Mouse (Mus musculus) central nervous system, embryonic 18 days (tissue): ENCODE measurements around the gene Gm5127. TPM values are rescaled to one million over a fixed set of nuclear protein-coding genes. Genes with fewer than 3 reads are reported as not detected.

Source experiments
- polyA plus RNA-seq: library from polyadenylated mRNA; depleted of rRNA; stranded (reverse); fragments of >200 nt; gene quantifications from 2 replicates; pipeline ENCODE4 v1.2.3, GENCODE M21; 2012; rRNA removed

The Gm5127 gene
- polyA plus RNA-seq: 0.17 and 0.31 TPM in 2 replicates

GRCm38 (mm10) chrX:106582886-106583285 lies at the start of gene Gm5127:
Gm5127 (plus strand) TSS chrX:106583186.

GRCm38 (mm10) chrX:106603386-106603785 lies 20.4 kb downstream of the Gm5127 start, which contains the start of gene Cysltr1:
Cysltr1 (minus strand) TSS chrX:106603679.

Other genes with a start within 250 kb of the Gm5127 start
- gene Fndc3c1, start 97.8 kb upstream of the Gm5127 start, polyA plus RNA-seq: 0.09 and 1.2 TPM in 2 replicates
- gene Cysltr1, start 20.5 kb downstream of the Gm5127 start, polyA plus RNA-seq: 0.25 and 0.34 TPM in 2 replicates